Mouse (Mus musculus) testis, adult 2 months (tissue): Measurements from ENCODE around the gene Tnfaip2. TPM values are rescaled to one million over a fixed set of nuclear protein-coding genes. Genes with fewer than 3 reads are reported as not detected.
A peak's percentile ranks its signal among the peaks of the same experiment; 100 is the strongest.

ENCODE experiments used
- H3K27ac ChIP-seq: fragments of 200-500 bp; 2 replicates; pipeline ENCODE4 v1.5.1; 2012; ENCODE audit warnings: low read depth, low read length; ENCODE audit not compliant: control insufficient read depth, insufficient read depth
- H3K27me3 ChIP-seq: fragments of 200-500 bp; 2 replicates; pipeline ENCODE4 v1.6.1; 2012; ENCODE audit warnings: mild to moderate bottlenecking, low read length, moderate library complexity; ENCODE audit not compliant: control insufficient read depth, insufficient read depth
- H3K36me3 ChIP-seq: fragments of 200-500 bp; 2 replicates; pipeline ENCODE4 v1.6.1; 2012; ENCODE audit warnings: mild to moderate bottlenecking, low read length; ENCODE audit not compliant: control insufficient read depth, insufficient read depth
- H3K4me1 ChIP-seq: fragments of 200-500 bp; 2 replicates; pipeline ENCODE4 v1.6.1; 2012; ENCODE audit warnings: low read length; ENCODE audit not compliant: control insufficient read depth, insufficient read depth
- H3K4me3 ChIP-seq: fragments of 200-500 bp; 2 replicates; pipeline ENCODE4 v1.5.1; 2012; ENCODE audit warnings: low read depth, mild to moderate bottlenecking, low read length, moderate library complexity, mixed read lengths; ENCODE audit not compliant: control insufficient read depth
- CTCF ChIP-seq: fragments of 200-500 bp; IDR thresholded peaks from 2 replicates; pipeline ENCODE4 v1.5.1; 2012; ENCODE audit warnings: low read depth, mild to moderate bottlenecking, inconsistent platforms, low read length, moderate library complexity; ENCODE audit not compliant: control insufficient read depth, insufficient read depth, insufficient replicate concordance
- POLR2A ChIP-seq: fragments of 200-500 bp; IDR thresholded peaks from 2 replicates; pipeline ENCODE4 v1.6.1; 2012; ENCODE audit warnings: low read depth, mild to moderate bottlenecking, inconsistent platforms, low read length, moderate library complexity; ENCODE audit not compliant: control insufficient read depth
- polyA plus RNA-seq: library from polyadenylated mRNA; depleted of rRNA; stranded (reverse); fragments of >200 nt; gene quantifications from 2 replicates; pipeline ENCODE4 v1.2.3, GENCODE M21; 2012

The Tnfaip2 gene
- polyA plus RNA-seq, 1 experiment: 77.2 TPM

- TF ChIP-seq POLR2A: no peak
- TF ChIP-seq CTCF: no peak
- Histone ChIP-seq H3K27me3 (no peaks in the 10 kb centered on the region), H3K4me1 (peaks cover 14% of the 10 kb centered on the region), H3K27ac (no peak overlapping the region), H3K4me3 (no peak overlapping the region), H3K36me3 (no peaks in the 10 kb centered on the region)
Observed at GRCm38 (mm10) chr12:111411631-111412355, 30.5 kb upstream of the Tnfaip2 start.

GRCm38 (mm10) chr12:111412581-111413284, 29.5 kb upstream of the Tnfaip2 start:
- H3K36me3 ChIP-seq: no peaks in the 10 kb centered on the region
- H3K4me3 ChIP-seq: peak overlapping the region; percentile 67
- H3K4me1 ChIP-seq: peaks cover 9% of the 10 kb centered on the region
- TF ChIP-seq CTCF: no peak
- TF ChIP-seq POLR2A: no peak
- H3K27ac ChIP-seq: no peak overlapping the region
- no peaks in the 10 kb centered on the region for H3K27me3 ChIP-seq

- H3K4me1 ChIP-seq: peaks cover 9% of the 10 kb centered on the region
- H3K36me3 ChIP-seq: no peaks in the 10 kb centered on the region
- no peaks in the 10 kb centered on the region for H3K27me3 ChIP-seq
- no peak overlapping the region for H3K27ac ChIP-seq
- H3K4me3 ChIP-seq: peak overlapping the region; percentile 67
- TF ChIP-seq POLR2A (no peak), CTCF (peak; percentile 90)
Observed at GRCm38 (mm10) chr12:111413300-111413699, 29.0 kb upstream of the Tnfaip2 start.

GRCm38 (mm10) chr12:111416921-111417779, 25.1 kb upstream of the Tnfaip2 start, which contains the start of gene Exoc3l4:
Gene Exoc3l4 (plus strand): TSS chr12:111417017.
- H3K4me1 ChIP-seq: peaks cover 9% of the 10 kb centered on the region
- H3K36me3 ChIP-seq: no peaks in the 10 kb centered on the region
- TF ChIP-seq POLR2A (no peak), CTCF (no peak)
- no peaks in the 10 kb centered on the region for H3K27me3 ChIP-seq
- H3K27ac ChIP-seq: no peak within 1 kb of the TSS
- H3K4me3 ChIP-seq: peak within 1 kb of the TSS; percentile 19

- Histone ChIP-seq H3K4me1 (peaks cover 10% of the 10 kb centered on the region), H3K27me3 (no peaks in the 10 kb centered on the region), H3K4me3 (no peak overlapping the region), H3K27ac (no peak overlapping the region), H3K36me3 (no peaks in the 10 kb centered on the region)
- no peak for TF ChIP-seq POLR2A
- TF ChIP-seq CTCF: no peak
Observed at GRCm38 (mm10) chr12:111419918-111420317, 22.4 kb upstream of the Tnfaip2 start.

GRCm38 (mm10) chr12:111420946-111421709, 21.1 kb upstream of the Tnfaip2 start:
- Histone ChIP-seq H3K36me3 (no peaks in the 10 kb centered on the region), H3K4me3 (no peak overlapping the region), H3K4me1 (peaks cover 16% of the 10 kb centered on the region), H3K27me3 (no peaks in the 10 kb centered on the region), H3K27ac (no peak overlapping the region)
- TF ChIP-seq POLR2A (no peak), CTCF (no peak)
